ENCODE assay signal across 7 mouse cellular contexts in genomic region chr13:45508495-45508894, GRCm38 (mm10). TPM values are rescaled to one million over a fixed set of nuclear protein-coding genes. Genes with fewer than 3 reads are reported as not detected.
DNase-seq lines count a peak whose midpoint lies in the region; ATAC-seq and TF ChIP-seq lines count a peak whose summit lies in the region.

No protein-coding gene starts in this region.

- peak overlapping the region; percentile 71; the same call in 1 of the 2 replicates for H3K27ac ChIP-seq in hindbrain, postnatal 0 days

- peak; percentile 64 for DNase-seq in adrenal gland, postnatal 25 days
- DNase-seq in cerebellum, postnatal 36 days = peak; percentile 58 to 62
- DNase-seq in gastrocnemius, postnatal 10 days = peak; percentile 62
- peak; percentile 79 for DNase-seq in hindbrain, postnatal 0 days (ENCODE audit: low spot score)
- DNase-seq in left cerebral cortex, adult 9 months (ENCODE audit: low spot score in 2 of 2) = peak; percentile 63 to 78
- DNase-seq in spleen, postnatal 4 days (ENCODE audit: low spot score in 2 of 2) = peak; percentile 70 to 84

- peak overlapping the region; percentile 44; the same call in 1 of the 2 replicates for H3K9ac ChIP-seq in hindbrain, postnatal 0 days (replicated peaks; ENCODE audit: low read length)

- peak overlapping the region; percentile 43 for H3K4me3 ChIP-seq in hindbrain, postnatal 0 days (ENCODE audit: low read length)

- H3K36me3 ChIP-seq in hindbrain, postnatal 0 days (ENCODE audit: insufficient read depth, low read length) = no peaks in the 10 kb centered on the region

- H3K27me3 ChIP-seq in hindbrain, postnatal 0 days (ENCODE audit: insufficient read depth, low read length) = no peaks in the 10 kb centered on the region

- peak; percentile 55 for TF ChIP-seq CTCF in hindbrain, postnatal 0 days (IDR thresholded peaks at IDR 0.05; ENCODE audit: low read depth)

- H3K9me3 ChIP-seq in hindbrain, postnatal 0 days (ENCODE audit: low read length) = no peaks in the 10 kb centered on the region

- ATAC-seq in hindbrain, postnatal 0 days = peak; percentile 86
- peak; percentile 34 for ATAC-seq in megakaryocyte progenitor cell, adult 5-6 weeks (replicated peaks; ENCODE audit: poor library complexity)

- WGBS in hindbrain, postnatal 0 days = 1% methylated on average over 8 of the region's 8 CpGs

- peak overlapping the region; percentile 80 for H3K4me2 ChIP-seq in hindbrain, postnatal 0 days (ENCODE audit: low read depth, low read length)

- no peaks in the 10 kb centered on the region for H3K4me1 ChIP-seq in hindbrain, postnatal 0 days (ENCODE audit: insufficient read depth, low read length)

RNA-seq across cellular contexts. Expression of gene Gmpr, which starts 1.3 kb away (rescaled TPM):
- 26.6 and 29.0 TPM in 2 replicates for total RNA-seq in adrenal gland, postnatal 25 days (2021)
- total RNA-seq in gastrocnemius, postnatal 10 days (2021) = 100 to 1,000 TPM; 163 to 170 TPM
- 21.7 and 27.9 TPM in 2 replicates for total RNA-seq in hindbrain, postnatal 0 days (2014; rRNA removed)
- 41.5 and 43.3 TPM in 2 replicates for polyA plus RNA-seq in hindbrain, postnatal 0 days (2015; fragmentation: Nextera tagmentation; extraction: Ambion mirVana)
- total RNA-seq in megakaryocyte progenitor cell, adult 5-6 weeks (2015) = 16.3 and 20.5 TPM in 2 replicates
- total RNA-seq in megakaryocyte progenitor cell, adult 5-6 weeks (2017) = 13.6 and 15.3 TPM in 2 replicates

Comparison
In these comparisons a context has a peak if more than half of its experiments do, and no peak if none do; other contexts are left out.
1. Peak in every context shown above with its lines: DNase-seq, ATAC-seq, H3K4me3 ChIP-seq and H3K27ac ChIP-seq.